Mouse (Mus musculus) olfactory bulb, adult 2 months (tissue): ENCODE data around the gene Clstn1.

Experiments
- CTCF ChIP-seq: fragments of 200-500 bp; IDR thresholded peaks from 2 replicates; pipeline ENCODE4 v1.5.1; 2012; ENCODE audit warnings: low read depth, mild to moderate bottlenecking, low read length, moderate library complexity; ENCODE audit not compliant: insufficient read depth
- POLR2A ChIP-seq: fragments of 200-500 bp; IDR thresholded peaks from 2 replicates; pipeline ENCODE4 v1.6.1; 2012; ENCODE audit warnings: mild to moderate bottlenecking, low read depth, low read length, moderate library complexity; ENCODE audit not compliant: insufficient read depth

- TF ChIP-seq CTCF, result no peak
- no peak for TF ChIP-seq POLR2A
Measured at GRCm38 (mm10) chr4:149570498-149570863, 15.8 kb upstream of the Clstn1 start.
